Mouse (Mus musculus) E14TG2a.4 (cell line): Measurements from ENCODE around the gene Duox1.

Source experiments
- CTCF ChIP-seq: conservative IDR thresholded peaks from 2 replicates; pipeline ENCODE4 v1.5.1; 2014; ENCODE audit warnings: low read length
- POU5F1 ChIP-seq: IDR thresholded peaks from 2 replicates; pipeline ENCODE4 v1.6.1; 2014; ENCODE audit warnings: low read length, borderline replicate concordance

DNA sequence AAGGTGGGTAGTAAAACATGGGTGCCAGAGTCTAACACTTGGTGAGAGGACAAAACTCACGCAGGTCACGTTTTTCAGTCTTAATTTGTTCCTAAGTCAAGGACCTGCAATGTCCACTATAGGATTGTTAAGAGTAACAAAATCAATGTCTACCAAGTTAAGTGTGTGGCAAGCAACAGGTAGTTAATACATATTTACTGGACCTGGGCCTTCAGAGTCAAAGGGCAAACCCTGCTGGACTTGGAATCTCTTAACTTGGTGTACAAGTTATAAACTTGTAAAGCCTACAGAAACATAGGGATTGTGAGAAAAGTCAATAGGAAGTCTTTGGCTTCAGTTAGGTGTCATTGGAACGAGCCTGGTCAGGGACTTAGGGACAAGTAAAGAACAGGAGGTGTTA lies 9.1 kb downstream of the Duox1 start:
- TF ChIP-seq CTCF (no peak), POU5F1 (no peak)
